Mouse (Mus musculus) liver, adult 2 months (tissue): ENCODE results near the gene Pde4d.

Source experiments
- CTCF ChIP-seq: fragments of 200-500 bp; IDR thresholded peaks from 2 replicates; pipeline ENCODE4 v1.5.1; 2011; ENCODE audit warnings: low read depth, low read length, control low read depth
- POLR2A ChIP-seq: fragments of 200-500 bp; IDR thresholded peaks from 2 replicates; pipeline ENCODE4 v1.6.1; 2011; ENCODE audit warnings: low read length, control low read depth; ENCODE audit not compliant: insufficient read depth; ENCODE audit errors: extremely low read depth

GRCm38 (mm10) chr13:109348316-109348715 lies 898.6 kb downstream of the Pde4d start:
- TF ChIP-seq CTCF (no peak), POLR2A (no peak)
